16 mouse cellular contexts compared by ENCODE assay signal in genomic region chr19:35170554-35170953, GRCm38 (mm10).
"Had no signal": no experiment of that assay in that cellular context is flagged by ENCODE, and none has a peak within 500 bp of the region (broad histone marks: within the 10 kb centered on the region; RNA-seq: fewer than 3 reads in every experiment).

No protein-coding gene starts in this region.

- H3K9ac ChIP-seq: limb, embryonic 15.5 days; lung, embryonic 14.5 days; midbrain, embryonic 12.5 days; neural tube, embryonic 13.5 days had no signal

- H3K9me3 ChIP-seq: limb, embryonic 15.5 days; megakaryocyte, embryonic 14.5 days; midbrain, embryonic 12.5 days; neural tube, embryonic 13.5 days had no signal

- H3K4me2 ChIP-seq: limb, embryonic 15.5 days; lung, embryonic 14.5 days; midbrain, embryonic 12.5 days; neural tube, embryonic 13.5 days had no signal

- ATAC-seq: inflammation-experienced regulatory T-cells, adult 6 months; intestine, postnatal 0 days; midbrain, embryonic 16.5 days had no signal

- H3K36me3 ChIP-seq: limb, embryonic 15.5 days; midbrain, embryonic 12.5 days; neural tube, embryonic 13.5 days had no signal

- H3K27ac ChIP-seq: left cerebral cortex, adult 2 months; limb, embryonic 15.5 days; midbrain, embryonic 12.5 days; neural tube, embryonic 13.5 days had no signal

- H3K4me3 ChIP-seq: left cerebral cortex, adult 2 months; limb, embryonic 15.5 days; megakaryocyte, embryonic 14.5 days; midbrain, embryonic 12.5 days; neural tube, embryonic 13.5 days had no signal

- H3K27me3 ChIP-seq: limb, embryonic 15.5 days; megakaryocyte, embryonic 14.5 days; midbrain, embryonic 12.5 days; neural tube, embryonic 13.5 days had no signal

- H3K4me1 ChIP-seq: limb, embryonic 15.5 days; midbrain, embryonic 12.5 days; neural tube, embryonic 13.5 days had no signal

- DNase-seq: kidney, adult 8-10 months; kidney, postnatal 36 days; lung, embryonic 14.5 days; lung, postnatal 10 days; lung, postnatal 4 days; right cerebral cortex, postnatal 25 days; thymus, adult 18-20 months; thymus, postnatal 14 days had no signal
